Mouse (Mus musculus): ENCODE data around the gene Palb2. TPM values are rescaled to one million over a fixed set of nuclear protein-coding genes. Genes with fewer than 3 reads are reported as not detected.

Gene Palb2
- total RNA-seq (2021): 1 to 10 TPM in 1 of 2 experiments, under 1 TPM in 1; 0.81 to 1.6 TPM
- polyA plus RNA-seq (2012; rRNA removed): 0.56 and 0.64 TPM in 2 replicates
- long read RNA-seq, partial matches to known transcripts: 0 of 2 reads
- long read RNA-seq, other reads (novel, unspliced or antisense): 1 of 2 reads

DNA sequence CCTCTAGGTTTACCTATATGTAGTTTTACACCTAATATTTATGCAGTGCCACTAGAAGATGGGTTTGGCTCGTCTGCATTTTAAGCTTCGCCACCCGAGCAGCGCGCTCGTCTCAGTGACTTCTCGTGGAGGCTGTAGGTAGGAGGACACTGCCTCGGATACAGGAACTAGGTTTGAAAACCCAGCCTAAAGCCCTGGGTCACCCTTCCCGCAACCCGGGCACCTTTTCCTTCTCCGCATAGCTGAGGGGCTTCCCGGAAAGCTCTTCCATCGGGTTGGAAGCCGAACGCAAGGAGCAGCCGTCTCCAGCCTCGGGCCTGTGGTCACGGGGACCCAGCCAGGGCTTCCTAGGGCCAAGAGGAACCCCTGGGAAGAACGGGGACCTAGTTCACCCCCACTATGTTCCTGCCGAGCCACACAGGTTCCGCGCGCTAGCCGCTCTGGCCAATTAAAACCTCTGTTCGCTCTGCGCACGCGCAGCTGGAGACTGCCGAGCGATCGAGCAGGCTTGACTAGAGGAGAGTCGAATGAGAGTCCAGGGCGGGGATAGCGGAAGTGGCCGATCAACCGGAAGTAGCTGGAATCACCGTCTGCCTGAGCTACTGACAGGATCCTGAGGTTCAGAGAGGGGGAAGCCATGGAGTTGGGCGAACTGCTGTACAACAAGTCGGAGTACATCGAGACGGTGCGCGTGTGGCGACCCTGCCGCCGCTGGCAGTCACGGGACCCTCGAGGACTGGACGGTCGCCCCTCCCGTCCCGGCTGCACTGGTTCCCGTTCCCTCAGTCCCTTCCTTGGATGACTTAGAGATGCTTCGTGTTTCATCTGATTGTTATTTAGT lies at the start of gene Palb2, which contains the start of gene Dctn5:
Gene Palb2, minus strand, starts transcription at position 489 of the 841 bp plus-strand sequence.
Gene Dctn5, plus strand, starts transcription at position 545 of the 841 bp plus-strand sequence.
- peak; percentile 99 for DNase-seq

DNA sequence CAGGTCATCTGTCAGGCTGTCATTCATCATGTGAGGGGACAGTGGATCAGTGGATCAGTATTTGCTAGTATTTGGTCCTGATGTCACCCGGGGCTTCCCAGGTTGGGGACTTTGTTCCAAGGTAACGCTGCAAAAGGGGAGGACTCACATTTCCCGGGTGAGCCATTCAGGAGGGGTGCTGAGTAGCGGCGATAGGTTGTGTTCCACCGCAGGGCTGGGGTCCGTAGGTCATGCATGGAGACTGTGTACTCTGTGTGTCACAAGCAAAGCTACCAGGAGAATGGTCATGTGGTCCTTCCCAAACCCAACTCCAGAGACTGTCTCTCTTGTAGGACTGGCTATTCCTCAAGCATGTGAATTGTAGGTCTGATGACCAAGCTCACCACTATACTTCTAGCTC lies 47.9 kb upstream of the Palb2 start:
- DNase-seq: no peak

DNA sequence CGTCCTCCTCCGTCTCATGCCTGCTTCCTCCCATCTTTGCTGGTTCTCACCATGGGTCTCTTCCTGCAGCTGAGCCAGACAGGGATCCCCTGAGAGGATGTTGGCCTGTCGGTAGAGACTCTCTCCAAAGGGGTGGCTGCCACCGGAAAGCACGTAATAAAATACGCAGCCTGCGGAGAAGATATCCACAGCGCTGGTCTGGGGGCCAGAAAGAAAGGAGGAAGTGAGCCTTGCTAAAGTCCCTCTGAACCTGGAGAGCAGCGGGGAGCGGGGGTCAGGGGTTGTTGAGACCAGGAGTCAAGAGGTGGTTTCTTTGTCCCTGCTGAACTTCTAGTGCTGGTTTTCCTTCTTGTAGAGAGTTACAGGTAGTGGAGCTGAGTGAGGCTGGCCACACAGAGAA lies 38.8 kb upstream of the Palb2 start:
- no peak for DNase-seq

DNA sequence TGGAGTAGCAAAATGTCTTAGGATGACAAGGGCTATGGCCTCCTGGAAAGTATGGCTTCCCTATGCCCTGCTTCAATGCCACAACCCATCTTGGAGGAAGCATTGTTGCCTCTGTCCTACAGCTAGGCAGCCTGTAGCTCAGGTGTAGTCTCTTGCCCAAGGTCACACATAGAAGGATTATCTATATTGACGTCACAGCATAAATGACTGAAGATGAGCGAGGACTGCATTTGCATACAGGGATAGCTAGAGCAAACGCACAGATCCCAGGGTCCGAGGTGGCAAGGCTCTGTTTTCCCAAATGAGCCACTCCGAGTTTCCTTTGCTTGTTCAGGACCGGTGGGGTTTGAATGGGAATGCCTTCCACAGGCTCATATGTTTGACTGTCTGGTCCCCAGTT lies 37.9 kb upstream of the Palb2 start:
- no peak for DNase-seq

DNA sequence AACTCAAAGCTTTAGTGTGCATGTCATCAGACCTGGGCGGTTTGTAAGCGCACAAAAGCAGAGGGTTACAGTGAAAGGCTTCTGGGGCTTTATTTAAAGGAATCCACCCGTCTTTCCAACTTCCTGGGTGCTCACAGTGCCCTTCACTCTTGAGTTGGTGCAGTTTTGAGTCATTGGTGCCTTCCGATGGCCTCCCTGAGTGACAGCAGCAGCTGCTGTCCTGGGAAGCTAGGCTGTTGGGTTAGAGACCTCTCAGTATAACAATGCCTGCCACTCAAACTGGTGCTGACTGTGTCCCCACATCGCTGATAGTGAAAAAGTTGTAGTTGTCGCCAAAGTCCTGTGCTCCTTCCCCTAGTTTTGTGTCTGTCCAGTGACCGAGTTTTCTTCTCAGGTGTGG lies 34.4 kb upstream of the Palb2 start:
- DNase-seq: no peak

DNA sequence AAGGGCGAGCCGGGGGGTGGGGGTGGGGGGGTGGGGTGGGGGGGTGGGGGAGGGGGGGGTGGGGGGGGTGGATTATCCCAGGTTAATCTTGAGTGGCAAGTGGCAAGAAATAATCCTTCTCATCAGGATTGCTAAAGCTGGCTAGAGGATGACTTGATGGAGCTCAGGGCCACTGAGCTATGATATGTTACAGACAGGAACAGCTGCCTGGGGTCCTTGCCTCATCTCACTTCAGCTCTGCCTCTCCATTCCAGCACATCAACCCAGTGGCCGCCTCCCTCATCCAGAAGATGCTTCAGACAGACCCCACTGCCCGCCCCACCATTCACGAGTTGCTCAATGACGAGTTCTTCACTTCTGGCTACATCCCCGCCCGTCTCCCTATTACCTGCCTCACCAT lies 31.0 kb upstream of the Palb2 start:
- DNase-seq: no peak

DNA sequence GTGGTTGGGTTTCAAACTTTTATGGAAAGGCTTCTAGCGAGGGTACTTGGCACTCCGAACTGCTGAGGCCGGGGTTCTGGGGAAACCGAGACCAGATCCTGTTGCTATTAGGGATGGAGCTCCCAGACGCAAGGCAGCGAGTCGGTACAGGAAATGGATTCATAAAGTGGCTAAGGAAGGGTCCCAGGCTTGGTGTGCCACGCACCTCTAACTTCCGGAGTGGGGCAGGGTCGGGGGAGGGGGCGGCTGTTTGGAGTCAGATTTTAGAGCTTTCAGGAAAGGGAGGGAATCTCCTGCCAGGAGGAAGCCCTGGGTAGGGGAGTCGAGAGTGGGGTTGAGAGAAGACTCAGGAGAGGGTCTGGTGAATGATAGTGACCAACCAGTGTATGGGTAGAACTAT lies 27.3 kb upstream of the Palb2 start:
- DNase-seq: no peak

DNA sequence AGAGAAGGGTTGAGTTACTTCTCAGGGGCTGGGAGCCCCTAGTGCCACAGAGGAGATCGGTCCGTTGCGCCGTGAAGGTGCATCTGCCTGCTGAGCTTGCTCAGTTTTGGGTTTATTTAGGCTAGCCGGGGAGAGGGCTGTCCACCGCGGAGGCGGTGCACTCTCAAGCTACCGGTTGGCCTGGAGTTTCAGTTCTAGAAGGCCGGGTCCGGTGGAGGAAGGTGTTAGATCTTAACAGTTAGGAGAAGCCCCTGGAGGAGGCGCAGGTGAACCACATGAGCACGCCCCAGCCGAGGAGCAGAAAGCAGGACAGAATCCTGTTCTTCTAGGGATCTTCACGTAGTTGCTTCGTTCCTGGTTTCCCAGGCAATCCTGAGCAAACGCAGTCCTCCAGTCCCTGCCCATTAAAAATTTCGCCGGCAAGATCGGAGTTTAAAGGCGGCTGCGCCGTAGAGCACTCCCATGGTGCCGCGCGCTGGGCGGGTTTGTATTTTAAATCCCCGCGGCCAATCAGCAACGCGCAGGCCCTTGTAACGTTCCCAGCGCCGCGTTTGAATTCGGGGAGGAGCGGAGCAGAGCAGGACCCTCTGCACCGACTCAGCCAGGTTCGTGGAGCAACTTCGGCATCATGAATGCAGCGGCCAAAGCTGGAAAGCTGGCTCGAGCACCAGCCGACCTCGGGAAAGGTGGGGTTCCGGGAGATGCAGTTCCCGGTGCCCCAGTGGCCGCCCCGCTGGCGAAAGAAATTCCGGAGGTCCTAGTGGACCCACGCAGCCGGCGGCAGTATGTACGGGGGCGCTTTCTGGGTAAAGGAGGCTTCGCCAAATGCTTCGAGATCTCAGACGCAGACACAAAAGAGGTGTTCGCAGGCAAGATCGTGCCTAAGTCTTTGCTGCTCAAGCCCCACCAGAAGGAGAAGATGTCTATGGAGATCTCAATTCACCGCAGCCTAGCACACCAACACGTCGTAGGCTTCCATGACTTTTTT lies 26.4 kb upstream of the Palb2 start, which contains the start of gene Plk1:
Gene Plk1, plus strand, starts transcription at position 525 of the 988 bp plus-strand sequence.
- peak; percentile 90 for DNase-seq

DNA sequence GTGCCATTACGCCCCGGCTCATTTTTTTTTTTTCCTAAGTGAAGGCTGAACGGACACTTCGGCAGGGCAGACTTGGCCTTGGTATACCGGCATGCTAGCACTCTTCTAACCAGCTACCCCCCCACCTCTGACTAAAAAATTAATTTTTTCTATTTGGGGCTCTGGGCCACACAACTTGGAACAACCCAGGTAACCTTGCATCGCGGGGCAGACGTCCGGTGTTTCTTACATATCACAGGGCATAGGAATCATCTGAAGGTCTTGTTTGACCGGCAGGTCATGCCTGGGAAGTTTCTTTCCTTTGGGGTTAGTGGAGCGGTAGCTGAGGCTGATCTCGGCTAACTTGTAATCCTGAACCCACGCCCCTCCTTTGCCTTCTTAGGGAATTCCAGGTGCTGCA lies 25.7 kb upstream of the Palb2 start:
- DNase-seq: no peak

DNA sequence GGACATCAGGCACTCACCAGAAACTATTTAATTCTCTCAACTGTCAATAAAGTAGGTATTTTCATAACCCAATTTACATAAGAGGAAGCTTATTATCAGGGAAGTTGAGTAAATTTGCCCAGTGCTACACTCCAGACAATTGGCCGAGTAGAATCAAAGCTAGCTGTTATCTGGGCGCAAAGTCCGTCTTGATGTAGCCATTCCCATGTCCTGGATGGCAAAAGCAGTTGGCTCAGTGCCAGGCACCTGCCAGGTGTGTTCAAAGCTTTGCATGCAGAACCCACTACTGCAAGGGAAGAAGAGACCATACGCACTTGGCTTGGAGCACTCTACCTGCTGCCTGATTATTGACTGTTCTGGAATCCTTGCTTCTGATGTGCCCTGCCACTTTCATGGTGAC lies 19.7 kb upstream of the Palb2 start:
- DNase-seq: no peak

DNA sequence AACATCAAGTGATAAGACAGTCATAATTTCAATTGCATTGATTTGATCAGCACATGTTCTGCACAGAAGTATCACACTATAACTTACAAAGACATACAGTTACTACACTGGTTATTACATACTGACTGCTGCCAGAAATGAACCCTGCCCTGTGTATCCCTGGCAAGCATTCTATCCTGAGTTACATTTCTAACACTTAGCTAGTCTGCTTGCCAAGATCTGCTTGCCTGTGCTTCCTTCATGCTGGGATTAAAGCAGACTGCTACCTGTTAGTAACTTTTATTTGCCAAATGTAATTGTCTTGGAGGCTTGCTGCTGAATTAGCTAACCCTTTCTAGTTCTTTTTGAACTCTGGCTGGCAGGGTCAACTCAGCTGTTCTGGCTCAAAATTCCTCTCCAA lies 8.2 kb upstream of the Palb2 start:
- no peak for DNase-seq

DNA sequence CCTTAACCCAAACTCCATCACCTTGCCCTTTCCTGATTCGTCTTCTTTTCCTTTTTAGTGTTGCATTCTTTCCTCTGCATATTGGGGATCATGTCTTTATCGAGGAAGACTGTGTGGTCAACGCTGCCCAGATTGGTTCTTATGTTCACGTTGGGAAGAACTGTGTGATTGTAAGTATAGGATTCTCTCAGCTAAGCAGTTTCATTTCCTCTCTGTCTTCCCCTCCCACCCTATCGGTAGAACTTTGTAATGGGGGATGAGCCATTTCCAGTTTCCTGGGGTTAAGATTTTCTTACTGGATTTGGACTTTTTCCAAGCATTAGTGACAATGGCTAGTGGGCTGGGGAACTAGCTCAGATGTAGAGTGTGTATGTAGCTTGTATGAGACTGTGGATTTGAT lies 5.4 kb upstream of the Palb2 start:
- DNase-seq: no peak

DNA sequence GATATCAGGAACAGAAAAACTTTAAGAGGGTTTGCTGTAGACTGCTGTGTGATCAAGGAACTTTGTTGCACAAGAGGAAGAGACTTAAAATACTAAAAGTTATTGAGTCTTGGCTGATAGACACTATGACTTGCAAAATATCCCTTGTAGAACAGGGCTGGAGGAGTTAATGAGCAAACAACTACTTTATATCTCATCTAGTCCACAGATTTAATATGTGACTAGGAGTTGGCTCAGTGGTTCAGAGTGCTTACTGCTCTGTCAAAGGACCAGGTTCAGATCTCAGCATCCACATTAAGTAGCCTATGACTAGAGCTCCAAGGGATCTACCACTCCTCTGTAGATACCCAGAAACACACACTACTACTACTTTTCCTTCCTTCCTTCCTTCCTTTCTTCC lies 4.3 kb upstream of the Palb2 start:
- DNase-seq: no peak

DNA sequence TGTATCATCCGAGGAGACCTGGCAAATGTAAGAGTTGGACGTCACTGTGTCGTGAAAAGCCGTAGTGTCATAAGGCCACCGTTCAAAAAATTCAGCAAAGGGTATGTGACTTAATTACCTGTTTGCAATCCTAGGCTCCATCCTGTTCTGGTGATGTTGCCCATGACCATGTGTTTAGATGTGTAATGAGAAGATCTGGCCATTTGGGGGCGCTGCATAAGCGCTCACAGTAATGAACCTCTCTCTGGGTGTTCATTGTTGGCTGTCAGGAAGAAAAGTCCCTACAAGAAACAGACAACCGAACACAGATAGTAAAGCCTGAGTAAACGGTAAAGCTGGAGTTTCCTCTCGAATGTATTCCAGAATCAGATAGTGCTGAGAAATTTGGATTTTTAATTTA lies 2.3 kb upstream of the Palb2 start:
- DNase-seq: no peak

DNA sequence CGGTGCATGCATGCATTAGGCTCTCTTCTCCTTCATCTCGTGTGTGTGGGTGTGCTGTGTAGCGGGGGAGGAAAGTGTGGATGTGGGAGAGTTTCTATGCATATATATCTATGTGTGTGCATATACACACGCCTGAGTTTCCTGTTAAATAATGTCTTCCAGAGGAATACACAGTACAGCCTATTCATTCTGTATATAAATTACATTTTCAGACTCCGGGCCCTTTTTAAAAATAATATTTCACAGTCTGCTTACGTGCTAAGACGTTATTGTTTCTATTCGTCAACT lies 497 bp upstream of the Palb2 start:
- DNase-seq: no peak

DNA sequence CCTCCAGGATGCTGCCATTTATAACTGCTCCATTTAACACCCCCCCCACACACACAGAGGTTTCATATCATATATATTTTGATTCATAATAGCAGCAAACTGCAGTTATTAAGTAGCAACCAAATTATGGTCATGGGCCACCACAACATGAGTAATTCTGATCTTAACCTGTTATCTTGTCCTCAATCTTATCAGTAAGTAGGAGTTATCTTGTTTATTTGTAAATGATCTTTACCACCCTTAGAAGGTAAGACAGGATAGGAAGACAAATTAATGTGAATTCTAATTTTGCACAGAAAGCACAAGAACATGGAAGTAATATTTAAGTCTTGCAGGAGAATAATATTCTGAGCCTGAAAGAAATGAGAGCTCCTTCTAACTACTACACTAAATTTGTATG lies 951 bp downstream of the Palb2 start:
- no peak for DNase-seq

DNA sequence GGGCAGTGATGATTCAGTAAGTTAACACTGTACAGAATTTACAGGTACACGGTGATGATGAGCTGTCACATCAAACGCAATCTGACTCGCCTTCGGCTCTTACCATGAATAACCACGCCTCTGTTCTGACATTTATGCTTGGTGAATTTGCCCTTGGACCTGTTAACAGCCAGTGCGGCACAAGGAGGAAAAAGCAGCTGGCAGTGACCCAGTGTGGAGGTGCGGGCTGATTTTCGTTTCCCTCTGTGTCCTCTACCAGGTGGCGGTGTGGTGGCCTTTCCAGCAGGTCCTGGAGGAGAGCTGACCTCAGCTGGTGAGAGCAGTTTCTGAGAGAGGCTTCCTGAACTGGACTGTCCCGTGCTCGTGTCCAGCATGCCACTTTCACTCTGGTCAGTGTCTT lies 5.8 kb downstream of the Palb2 start:
- DNase-seq: peak; percentile 4

DNA sequence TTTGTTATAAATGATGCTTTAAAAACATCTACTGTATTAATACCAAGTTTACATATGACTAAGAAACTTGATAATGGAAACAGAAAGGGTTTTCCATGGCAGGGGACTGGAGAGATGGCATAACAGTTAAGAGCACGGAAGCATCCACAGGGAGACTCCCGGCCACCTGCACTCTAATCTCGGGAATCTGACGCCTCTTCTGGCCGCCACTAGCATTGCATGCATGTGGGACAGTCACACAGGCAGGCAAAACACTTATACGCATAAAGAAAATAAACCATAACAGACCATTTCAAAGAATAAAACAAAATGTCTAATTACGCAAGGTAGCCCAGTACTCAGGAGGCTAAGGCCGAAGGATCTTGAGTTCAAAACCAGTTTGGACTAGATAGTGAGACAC lies 7.1 kb downstream of the Palb2 start:
- DNase-seq: no peak

DNA sequence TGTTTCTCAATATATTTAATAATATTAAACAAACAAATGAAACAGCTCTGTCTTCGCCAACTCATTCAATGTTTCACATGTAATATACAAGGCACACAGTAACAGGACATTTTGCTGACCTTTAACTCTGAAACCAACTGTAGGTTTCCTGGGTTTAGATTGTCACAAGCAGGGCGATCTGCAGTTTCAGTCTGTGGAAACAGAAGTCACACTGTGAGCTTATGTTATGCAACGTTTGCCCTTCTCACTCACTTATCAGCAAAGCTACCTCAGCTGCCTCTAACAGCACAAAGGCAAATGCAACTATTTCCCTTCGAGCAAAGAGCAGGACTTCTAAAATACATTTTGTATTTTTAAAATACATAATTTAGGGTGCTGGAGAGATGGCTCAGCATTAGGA lies 9.3 kb downstream of the Palb2 start:
- no peak for DNase-seq

DNA sequence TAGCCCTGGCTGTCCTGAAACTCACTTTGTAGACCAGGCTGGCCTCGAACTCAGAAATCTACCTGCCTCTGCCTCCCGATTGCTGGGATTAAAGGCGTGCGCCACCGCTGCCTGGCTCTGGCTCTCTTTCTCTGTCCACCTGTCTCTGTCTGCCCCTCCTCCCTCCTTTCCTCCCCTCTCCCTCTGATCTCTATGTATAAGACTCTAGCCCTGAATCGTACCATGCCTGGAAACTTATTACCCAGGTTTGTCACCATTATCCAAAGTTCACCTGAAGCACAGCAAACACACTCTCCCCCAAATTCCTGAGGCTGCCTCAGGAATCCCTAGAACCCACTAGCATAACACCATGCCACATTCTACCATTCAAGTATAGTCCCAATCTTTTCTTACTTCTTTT lies 24.6 kb downstream of the Palb2 start:
- no peak for DNase-seq

DNA sequence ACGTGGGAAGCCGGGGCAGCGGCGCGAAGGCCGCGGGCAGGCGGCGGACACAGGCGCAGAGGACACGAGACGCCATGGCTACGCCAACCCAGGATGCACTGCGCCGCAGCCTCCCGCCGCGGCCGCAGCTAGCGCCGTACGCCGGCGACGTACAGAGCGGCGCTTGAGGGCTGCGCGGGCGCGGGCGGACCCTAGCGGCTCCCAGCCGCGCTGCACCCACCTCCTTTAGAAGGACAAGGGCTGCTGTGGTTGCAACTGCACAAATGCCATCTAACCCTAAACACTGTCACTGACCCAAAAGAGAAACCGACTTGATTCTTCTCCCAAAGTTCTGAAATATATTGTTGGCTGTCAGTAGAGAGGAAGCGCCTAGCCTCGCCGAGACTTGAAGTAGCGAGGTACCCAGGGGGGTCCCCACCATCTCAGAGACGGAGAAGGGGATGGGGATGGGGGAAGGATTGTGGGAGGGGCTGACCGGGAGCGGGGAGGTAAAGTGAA lies 31.0 kb downstream of the Palb2 start, which contains the start of gene Ndufab1:
Gene Ndufab1, minus strand, starts transcription at position 140 of the 498 bp plus-strand sequence.
- DNase-seq: peak; percentile 94

DNA sequence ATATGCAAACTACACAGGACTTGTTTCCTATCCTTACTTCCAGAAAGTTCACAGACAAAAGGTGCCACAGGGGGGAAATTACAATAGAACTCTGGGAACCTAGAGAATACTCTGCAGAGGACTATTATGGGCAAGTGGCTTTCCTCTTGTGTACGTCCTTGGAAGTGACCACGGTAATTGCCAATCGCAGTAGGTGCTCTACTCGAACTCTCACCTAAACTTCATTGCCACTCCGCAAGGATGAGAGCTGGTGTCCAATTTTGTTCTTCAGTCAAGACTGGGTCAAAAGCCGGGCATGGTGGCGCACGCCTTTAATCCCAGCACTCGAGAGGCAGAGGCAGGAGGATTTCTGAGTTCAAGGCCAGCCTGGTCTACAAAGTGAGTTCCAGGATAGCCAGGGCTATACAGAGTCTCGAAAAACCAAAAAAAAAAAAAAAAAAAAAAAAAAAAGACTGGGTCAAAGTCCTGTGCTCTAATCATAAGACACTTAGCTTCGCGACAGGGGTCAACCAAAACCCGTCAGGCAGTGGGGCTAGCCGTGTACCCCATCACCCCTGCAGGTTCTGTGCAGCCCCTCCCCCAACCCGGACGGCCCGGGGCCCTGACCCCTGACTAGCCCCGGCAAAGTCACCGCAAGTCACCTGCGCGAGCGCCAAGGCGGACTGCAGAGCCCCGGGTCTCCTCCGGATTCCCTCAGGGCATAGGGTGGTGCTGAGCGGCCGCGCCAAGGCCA lies 31.6 kb downstream of the Palb2 start:
- peak; percentile 11 for DNase-seq
